Mouse (Mus musculus): Measurements from ENCODE around the gene 1700001J03Rik. TPM values are rescaled to one million over a fixed set of nuclear protein-coding genes. Genes with fewer than 3 reads are reported as not detected.
"Not testable (repeated sequence)": the region's sequence is repeated elsewhere in the genome, so short reads cannot be mapped to it uniquely, and the experiment has no call there.

Gene 1700001J03Rik
- polyA plus RNA-seq, 1 experiment from 2014 or later, result not detected

DNA sequence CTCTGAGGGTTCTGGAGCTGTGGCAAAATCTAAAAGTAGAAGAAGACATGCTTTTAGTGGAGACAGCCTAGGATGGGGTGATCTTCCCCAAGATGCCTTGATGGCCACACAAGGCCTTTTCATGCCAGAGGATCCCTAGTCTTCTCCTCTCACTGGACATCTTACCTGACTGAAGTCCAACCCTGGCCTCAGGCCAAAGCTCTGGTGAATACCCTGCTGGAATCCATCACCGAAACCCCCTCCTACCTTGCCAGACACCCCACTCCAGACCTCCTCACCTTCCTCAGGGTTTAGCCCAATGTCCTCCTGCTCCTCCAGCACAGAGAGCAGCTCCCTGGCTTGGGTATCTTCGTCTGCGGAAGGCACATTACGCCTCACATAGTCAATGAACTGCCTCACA lies 26.8 kb downstream of the 1700001J03Rik start:
- not testable (repeated sequence) for H3K27me3 ChIP-seq (ENCODE audit: control insufficient read depth, insufficient read depth, low read length); H3K4me2 ChIP-seq (ENCODE audit: low read depth, low read length); H3K9ac ChIP-seq (replicated peaks; ENCODE audit: low read depth, low read length); H3K4me1 ChIP-seq (ENCODE audit: control insufficient read depth, insufficient read depth, low read length); ATAC-seq (ENCODE audit: low read depth); H3K36me3 ChIP-seq (ENCODE audit: control insufficient read depth, insufficient read depth, low read length); H3K4me3 ChIP-seq (ENCODE audit: low read depth, low read length); H3K9me3 ChIP-seq (ENCODE audit: control insufficient read depth, low read length); H3K27ac ChIP-seq (ENCODE audit: low read depth, low read length)
- WGBS, result 92% methylated on average over 4 of the region's 4 CpGs

DNA sequence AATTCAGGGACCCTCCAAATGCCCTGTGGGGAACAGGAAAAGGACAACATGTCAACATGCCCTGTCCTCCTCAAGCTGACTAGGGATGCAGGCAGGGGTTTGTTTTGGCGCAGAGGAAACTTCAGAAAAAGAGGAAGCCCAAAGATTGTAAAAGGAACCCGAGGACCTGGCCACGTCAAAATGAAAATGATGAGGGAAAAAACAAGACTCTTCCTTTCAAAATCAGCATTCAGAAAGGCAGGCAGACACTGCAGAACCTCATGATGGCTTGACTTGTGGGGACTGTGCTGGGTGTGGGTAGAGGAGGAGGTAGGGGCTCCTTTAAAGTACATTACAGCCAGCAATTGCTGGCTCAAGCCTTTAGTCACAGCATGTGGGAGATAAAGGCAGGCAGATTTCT lies 34.6 kb downstream of the 1700001J03Rik start:
- Histone ChIP-seq H3K27ac (ENCODE audit: low read depth, low read length) (no peak overlapping the region), H3K4me1 (ENCODE audit: control insufficient read depth, insufficient read depth, low read length) (no peaks in the 10 kb centered on the region), H3K4me2 (ENCODE audit: low read depth, low read length) (no peak overlapping the region), H3K36me3 (ENCODE audit: control insufficient read depth, insufficient read depth, low read length) (no peaks in the 10 kb centered on the region), H3K27me3 (ENCODE audit: control insufficient read depth, insufficient read depth, low read length) (no peaks in the 10 kb centered on the region), H3K9ac (replicated peaks; ENCODE audit: low read depth, low read length) (no peak overlapping the region), H3K4me3 (ENCODE audit: low read depth, low read length) (no peak overlapping the region), H3K9me3 (ENCODE audit: control insufficient read depth, low read length) (0 out of 2 replicates have a peak, but pooled peaks cover 3% of the 10 kb centered on the region)
- 82% methylated on average over 3 of the region's 3 CpGs for WGBS
- no peak for ATAC-seq (ENCODE audit: low read depth)

DNA sequence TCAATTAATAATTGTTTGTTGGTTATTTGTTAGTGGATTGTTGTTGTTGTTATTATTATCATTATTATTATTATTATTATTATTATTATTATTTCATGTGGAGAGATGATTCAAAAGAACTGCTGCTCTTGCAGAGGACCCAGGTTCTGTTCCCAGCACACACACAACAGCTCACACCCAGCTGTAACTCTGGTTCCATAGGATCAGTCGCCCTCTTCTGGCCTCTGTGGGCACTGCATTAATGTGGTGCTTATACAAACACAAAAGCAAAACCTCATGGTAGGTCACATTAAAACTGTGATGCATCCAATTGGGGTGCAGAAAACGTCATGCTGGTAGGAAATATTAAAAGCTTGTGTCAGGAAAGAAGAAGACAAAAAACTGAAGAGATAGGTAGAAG lies 37.2 kb downstream of the 1700001J03Rik start:
- 53% methylated on average over 2 of the region's 2 CpGs for WGBS
- ATAC-seq (ENCODE audit: low read depth), result no peak
- no peaks in the 10 kb centered on the region for H3K27me3 ChIP-seq (ENCODE audit: control insufficient read depth, insufficient read depth, low read length)
- no peaks in the 10 kb centered on the region for H3K36me3 ChIP-seq (ENCODE audit: control insufficient read depth, insufficient read depth, low read length)
- H3K27ac ChIP-seq (ENCODE audit: low read depth, low read length), result no peak overlapping the region
- H3K9me3 ChIP-seq (ENCODE audit: control insufficient read depth, low read length), result 0 out of 2 replicates have a peak, but pooled peaks cover 3% of the 10 kb centered on the region
- H3K4me2 ChIP-seq (ENCODE audit: low read depth, low read length), result no peak overlapping the region
- no peak overlapping the region for H3K4me3 ChIP-seq (ENCODE audit: low read depth, low read length)
- H3K9ac ChIP-seq (replicated peaks; ENCODE audit: low read depth, low read length), result no peak overlapping the region
- H3K4me1 ChIP-seq (ENCODE audit: control insufficient read depth, insufficient read depth, low read length), result no peaks in the 10 kb centered on the region

Other genes with a start within 250 kb of the 1700001J03Rik start
- not detected in 2 replicates for gene Cyp3a25, start 175.7 kb downstream of the 1700001J03Rik start, polyA plus RNA-seq (2014; fragmentation: Nextera tagmentation; extraction: Ambion mirVana)
- gene Cyp3a59, start 106.0 kb downstream of the 1700001J03Rik start, polyA plus RNA-seq (2014; fragmentation: Nextera tagmentation; extraction: Ambion mirVana), result not detected in 2 replicates
- gene Gm5565, start 24.8 kb downstream of the 1700001J03Rik start, polyA plus RNA-seq (2014; fragmentation: Nextera tagmentation; extraction: Ambion mirVana), result not detected in 2 replicates
- not detected in 2 replicates for gene Gm6309, start 14.6 kb downstream of the 1700001J03Rik start, polyA plus RNA-seq (2014; fragmentation: Nextera tagmentation; extraction: Ambion mirVana)
- 24.7 and 28.7 TPM in 2 replicates for gene Rnf6, start 36.3 kb upstream of the 1700001J03Rik start, polyA plus RNA-seq (2014; fragmentation: Nextera tagmentation; extraction: Ambion mirVana)
- gene Cdk8, start 45.9 kb upstream of the 1700001J03Rik start, polyA plus RNA-seq (2014; fragmentation: Nextera tagmentation; extraction: Ambion mirVana), result 26.1 and 30.9 TPM in 2 replicates
- 9.7 and 13.5 TPM in 2 replicates for gene Wasf3, start 199.7 kb upstream of the 1700001J03Rik start, polyA plus RNA-seq (2014; fragmentation: Nextera tagmentation; extraction: Ambion mirVana)

All from neural tube, embryonic 14.5 days (tissue).